Mouse (Mus musculus): ENCODE measurements around the gene Chrd. TPM values are rescaled to one million over a fixed set of nuclear protein-coding genes. Genes with fewer than 3 reads are reported as not detected.

Chrd gene
- polyA plus RNA-seq (2014; fragmentation: Illumina TruSeq; extraction: RNeasy Lipid Tissue Mini Kit (QIAGEN cat#74804); ENCODE audit: low read depth, low replicate concordance): 0.28 TPM

DNA sequence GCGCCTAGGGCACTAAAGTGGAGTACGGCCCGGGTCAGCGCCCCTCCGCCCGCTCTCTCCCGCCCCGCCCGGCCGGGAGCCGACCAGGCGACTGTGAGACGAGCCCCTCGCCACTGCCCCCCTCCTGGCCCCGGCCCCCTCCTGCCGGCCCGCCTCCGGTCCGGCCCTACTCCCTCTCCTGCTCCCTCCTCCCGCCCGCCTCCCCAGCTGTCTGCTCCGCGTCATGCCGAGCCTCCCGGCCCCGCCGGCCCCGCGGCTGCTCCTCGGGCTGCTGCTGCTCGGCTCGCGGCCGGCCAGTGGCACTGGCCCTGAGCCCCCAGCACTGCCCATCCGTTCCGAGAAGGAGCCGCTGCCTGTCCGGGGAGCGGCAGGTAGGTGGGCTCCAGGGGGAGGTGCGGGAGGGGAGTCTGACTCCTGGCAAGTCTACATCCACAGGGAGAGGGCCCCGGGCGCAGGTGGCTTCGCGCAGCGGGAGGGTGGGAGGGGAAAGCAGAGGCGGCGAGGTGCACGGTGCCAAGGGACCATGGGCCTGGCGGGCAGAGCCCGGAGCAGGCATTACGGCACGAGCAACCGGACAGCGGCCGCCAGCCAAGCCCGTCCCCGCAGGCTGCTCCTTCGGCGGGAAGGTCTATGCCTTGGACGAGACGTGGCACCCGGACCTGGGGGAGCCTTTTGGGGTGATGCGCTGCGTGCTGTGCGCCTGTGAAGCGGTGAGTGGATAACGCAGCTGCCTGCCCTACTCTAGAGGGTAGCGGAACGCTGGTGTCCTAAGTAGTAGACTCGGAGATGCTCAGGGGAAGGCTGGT, at the start of gene Chrd:
Gene Chrd (plus strand): TSS at position 203 of the 806 bp plus-strand sequence.

DNA sequence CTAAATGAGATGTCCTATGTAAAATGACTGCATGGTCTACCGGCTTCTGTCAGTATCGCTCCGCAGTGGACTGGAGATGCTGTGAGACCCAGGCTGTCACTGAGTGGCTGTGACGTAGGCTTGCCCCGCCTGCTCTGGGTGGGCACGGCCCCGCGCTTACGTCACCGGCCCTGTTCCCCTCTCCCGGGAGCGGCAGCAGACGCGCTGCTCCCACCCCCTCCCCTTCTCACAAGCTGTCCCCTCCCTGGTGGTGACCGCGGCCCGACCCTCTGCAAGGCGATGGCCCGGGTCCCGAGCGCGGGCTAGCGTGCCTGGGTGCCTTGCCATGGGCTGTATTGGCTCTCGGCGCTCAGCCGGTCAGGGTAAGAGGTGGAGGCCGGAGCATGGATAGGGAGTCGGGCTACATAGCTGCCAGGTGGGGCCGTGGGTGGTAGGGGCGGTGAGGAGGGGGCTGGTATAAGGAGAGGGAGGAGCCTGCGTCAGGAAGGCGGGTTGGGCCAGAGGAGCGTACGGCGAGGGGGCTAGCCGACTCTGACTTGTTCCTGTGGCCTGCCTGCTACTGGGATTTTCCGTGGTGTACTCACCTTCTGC, 39.7 kb upstream of the Chrd start, which contains the start of gene Fam131a:
Gene Fam131a (plus strand): TSS at position 131 of the 591 bp plus-strand sequence.

DNA sequence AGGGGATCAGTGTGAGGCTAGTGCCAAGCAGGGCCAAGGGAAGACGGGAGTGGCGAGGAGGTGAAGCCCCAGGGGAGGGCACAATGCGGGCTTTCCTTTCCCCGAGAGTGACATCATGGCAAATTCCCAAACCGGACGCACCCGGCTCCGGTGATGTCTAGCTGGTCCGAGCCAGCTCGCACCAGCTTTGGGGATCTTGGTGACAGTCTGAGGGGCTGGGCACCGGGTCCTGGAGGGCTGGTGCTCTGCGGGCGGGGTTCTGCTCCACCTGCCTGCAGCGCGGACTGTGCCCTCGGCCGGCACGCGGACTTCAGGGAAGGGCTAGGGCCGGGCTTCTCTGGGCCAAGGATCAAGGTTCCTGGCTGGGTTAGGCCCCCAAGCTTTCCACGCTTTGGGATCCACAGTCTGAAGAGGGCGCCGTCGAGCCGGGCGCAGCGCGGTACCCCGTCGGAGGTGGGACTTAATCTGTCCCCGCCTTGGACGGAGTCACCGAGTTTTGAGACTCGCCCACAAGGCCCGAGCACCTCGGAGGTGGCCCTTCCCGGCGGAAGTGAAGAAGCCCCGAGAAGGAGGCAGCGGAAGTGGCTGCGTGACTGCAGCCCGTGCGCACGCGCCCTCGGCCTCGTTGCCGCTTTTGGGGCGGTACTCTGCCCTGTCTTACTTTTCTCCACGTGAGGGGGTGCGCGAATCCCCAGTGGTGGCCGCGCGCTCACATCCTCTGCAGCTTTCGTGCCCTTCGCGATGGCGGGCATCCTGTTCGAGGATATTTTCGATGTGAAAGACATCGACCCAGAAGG, 15.5 kb upstream of the Chrd start, which contains the start of the genes Polr2h and Clcn2:
Gene Polr2h (plus strand): TSS at position 485 of the 797 bp plus-strand sequence.
Gene Clcn2 (minus strand): TSS at position 566 of the 797 bp plus-strand sequence.

DNA sequence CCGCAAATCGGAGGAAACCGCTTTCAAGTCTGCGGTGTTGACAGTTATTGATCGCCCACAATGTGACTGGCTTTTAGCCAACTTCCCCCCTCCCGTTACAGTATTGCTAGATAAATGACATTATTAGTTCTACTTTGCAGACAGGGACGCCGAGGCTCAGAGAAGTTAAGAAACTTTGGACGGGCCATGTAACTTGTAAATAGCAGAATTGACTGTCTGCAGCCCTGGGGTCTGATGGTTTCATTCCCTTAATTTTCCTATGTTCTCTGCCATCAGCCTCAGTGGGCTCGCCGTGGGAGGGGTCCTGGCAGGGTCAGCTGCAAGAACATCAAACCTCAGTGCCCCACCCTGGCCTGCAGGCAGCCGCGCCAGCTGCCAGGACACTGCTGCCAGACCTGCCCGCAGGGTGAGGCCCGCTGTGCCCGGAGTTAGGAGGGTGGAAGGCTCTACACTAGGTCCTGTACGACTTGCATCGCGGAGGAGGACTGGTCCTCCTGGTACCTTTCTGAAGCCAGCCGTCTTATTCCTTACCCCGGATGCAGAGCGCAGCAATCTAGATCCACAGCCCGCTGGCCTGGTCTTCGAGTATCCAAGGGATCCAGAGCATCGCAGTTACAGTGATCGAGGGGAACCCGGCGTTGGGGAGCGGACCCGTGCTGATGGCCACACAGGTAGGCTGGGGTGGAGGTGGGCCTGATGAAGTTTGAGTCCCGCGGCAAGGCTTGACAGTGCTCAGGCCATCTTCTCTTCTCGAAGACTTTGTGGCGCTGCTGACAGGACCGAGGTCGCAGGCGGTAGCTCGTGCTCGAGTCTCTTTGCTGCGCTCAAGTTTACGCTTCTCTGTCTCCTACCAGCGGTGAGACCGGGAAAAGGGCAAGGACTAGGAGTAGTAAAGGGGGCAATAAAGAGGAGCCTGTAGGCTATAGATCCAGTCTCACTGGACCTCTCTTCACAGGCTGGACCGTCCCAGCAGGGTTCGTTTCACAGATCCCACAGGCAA, 1.1 kb downstream of the Chrd start, which contains the start of gene Thpo:
Gene Thpo (minus strand): TSS at position 781 of the 1,000 bp plus-strand sequence.

Other genes starting within 250 kb of the Chrd start
- 7.8 TPM for gene Eif2b5, start 234.3 kb upstream of the Chrd start, polyA plus RNA-seq (2014; fragmentation: Illumina TruSeq; extraction: RNeasy Lipid Tissue Mini Kit (QIAGEN cat#74804); ENCODE audit: low read depth, low replicate concordance)
- gene Dvl3, start 216.1 kb upstream of the Chrd start, polyA plus RNA-seq (2014; fragmentation: Illumina TruSeq; extraction: RNeasy Lipid Tissue Mini Kit (QIAGEN cat#74804); ENCODE audit: low read depth, low replicate concordance): 23.3 TPM
- gene Ap2m1, start 197.6 kb upstream of the Chrd start, polyA plus RNA-seq (2014; fragmentation: Illumina TruSeq; extraction: RNeasy Lipid Tissue Mini Kit (QIAGEN cat#74804); ENCODE audit: low read depth, low replicate concordance): 87.0 TPM
- gene Abcf3, start 184.6 kb upstream of the Chrd start, polyA plus RNA-seq (2014; fragmentation: Illumina TruSeq; extraction: RNeasy Lipid Tissue Mini Kit (QIAGEN cat#74804); ENCODE audit: low read depth, low replicate concordance): 9.1 TPM
- 0.76 TPM for gene Vwa5b2, start 143.7 kb upstream of the Chrd start, polyA plus RNA-seq (2014; fragmentation: Illumina TruSeq; extraction: RNeasy Lipid Tissue Mini Kit (QIAGEN cat#74804); ENCODE audit: low read depth, low replicate concordance)
- 1.9 TPM for gene Eef1akmt4, start 121.5 kb upstream of the Chrd start, polyA plus RNA-seq (2014; fragmentation: Illumina TruSeq; extraction: RNeasy Lipid Tissue Mini Kit (QIAGEN cat#74804); ENCODE audit: low read depth, low replicate concordance)
- not detected for gene Gm49333, start 121.5 kb upstream of the Chrd start, polyA plus RNA-seq (2014; fragmentation: Illumina TruSeq; extraction: RNeasy Lipid Tissue Mini Kit (QIAGEN cat#74804); ENCODE audit: low read depth, low replicate concordance)
- gene Alg3, start 121.4 kb upstream of the Chrd start, polyA plus RNA-seq (2014; fragmentation: Illumina TruSeq; extraction: RNeasy Lipid Tissue Mini Kit (QIAGEN cat#74804); ENCODE audit: low read depth, low replicate concordance): 3.7 TPM
- gene Camk2n2, start 111.8 kb upstream of the Chrd start, polyA plus RNA-seq (2014; fragmentation: Illumina TruSeq; extraction: RNeasy Lipid Tissue Mini Kit (QIAGEN cat#74804); ENCODE audit: low read depth, low replicate concordance): 0.47 TPM
- 0.47 TPM for gene Ece2, start 103.3 kb upstream of the Chrd start, polyA plus RNA-seq (2014; fragmentation: Illumina TruSeq; extraction: RNeasy Lipid Tissue Mini Kit (QIAGEN cat#74804); ENCODE audit: low read depth, low replicate concordance)
- 56.0 TPM for gene Psmd2, start 81.5 kb upstream of the Chrd start, polyA plus RNA-seq (2014; fragmentation: Illumina TruSeq; extraction: RNeasy Lipid Tissue Mini Kit (QIAGEN cat#74804); ENCODE audit: low read depth, low replicate concordance)
- gene Eif4g1, start 64.8 kb upstream of the Chrd start, polyA plus RNA-seq (2014; fragmentation: Illumina TruSeq; extraction: RNeasy Lipid Tissue Mini Kit (QIAGEN cat#74804); ENCODE audit: low read depth, low replicate concordance): 135 TPM
- not detected for gene Fam131a, start 39.9 kb upstream of the Chrd start, polyA plus RNA-seq (2014; fragmentation: Illumina TruSeq; extraction: RNeasy Lipid Tissue Mini Kit (QIAGEN cat#74804); ENCODE audit: low read depth, low replicate concordance)
- gene Polr2h, start 15.5 kb upstream of the Chrd start, polyA plus RNA-seq (2014; fragmentation: Illumina TruSeq; extraction: RNeasy Lipid Tissue Mini Kit (QIAGEN cat#74804); ENCODE audit: low read depth, low replicate concordance): 26.0 TPM
- 5.6 TPM for gene Clcn2, start 15.4 kb upstream of the Chrd start, polyA plus RNA-seq (2014; fragmentation: Illumina TruSeq; extraction: RNeasy Lipid Tissue Mini Kit (QIAGEN cat#74804); ENCODE audit: low read depth, low replicate concordance)
- gene Thpo, start 1.4 kb downstream of the Chrd start, polyA plus RNA-seq (2014; fragmentation: Illumina TruSeq; extraction: RNeasy Lipid Tissue Mini Kit (QIAGEN cat#74804); ENCODE audit: low read depth, low replicate concordance): 0.47 TPM